Mouse (Mus musculus): Measurements from ENCODE around the gene Akap8l. TPM values are rescaled to one million over a fixed set of nuclear protein-coding genes. Genes with fewer than 3 reads are reported as not detected.
A peak's percentile ranks its signal among the peaks of the same experiment; 100 is the strongest.

Gene Akap8l
- total RNA-seq, 4 experiments from 2014 or later: 29.4 to 41.8 (median 37.5) TPM

- DNase-seq (ENCODE audit: low spot score in 2 of 2): no peak
These were observed 8.0 kb upstream of the Akap8l start for GRCm38 (mm10) chr17:32358192-32358942.

- no peak for DNase-seq (ENCODE audit: low spot score in 2 of 2)
These were observed 6.7 kb upstream of the Akap8l start for GRCm38 (mm10) chr17:32356766-32357760.

- no peak for DNase-seq (ENCODE audit: low spot score in 2 of 2)
These were observed 5.9 kb upstream of the Akap8l start for GRCm38 (mm10) chr17:32356281-32356680.

GRCm38 (mm10) chr17:32355031-32355430 is 4.6 kb upstream of the Akap8l start:
- no peak for DNase-seq (ENCODE audit: low spot score in 2 of 2)

- no peak for DNase-seq (ENCODE audit: low spot score in 2 of 2)
These were observed 3.8 kb upstream of the Akap8l start for GRCm38 (mm10) chr17:32354211-32354610.

- DNase-seq (ENCODE audit: low spot score in 2 of 2): peak; percentile 65 to 81
These were observed 3.3 kb upstream of the Akap8l start for GRCm38 (mm10) chr17:32353696-32354095.

GRCm38 (mm10) chr17:32351726-32352125 is 1.3 kb upstream of the Akap8l start:
- DNase-seq (ENCODE audit: low spot score in 2 of 2): no peak

GRCm38 (mm10) chr17:32351269-32351668 is 862 bp upstream of the Akap8l start:
- DNase-seq (ENCODE audit: low spot score in 2 of 2): no peak

- no peak for DNase-seq (ENCODE audit: low spot score in 2 of 2)
These were observed 491 bp downstream of the Akap8l start for GRCm38 (mm10) chr17:32349851-32350381.

GRCm38 (mm10) chr17:32349037-32349732 is 1.2 kb downstream of the Akap8l start:
- DNase-seq (ENCODE audit: low spot score in 2 of 2): no peak

- DNase-seq (ENCODE audit: low spot score in 2 of 2): no peak
These were observed 2.0 kb downstream of the Akap8l start for GRCm38 (mm10) chr17:32348406-32348805.

- DNase-seq (ENCODE audit: low spot score in 2 of 2): no peak
These were observed 9.3 kb downstream of the Akap8l start for GRCm38 (mm10) chr17:32341102-32341501.

GRCm38 (mm10) chr17:32340110-32340509 is 10.3 kb downstream of the Akap8l start:
- no peak for DNase-seq (ENCODE audit: low spot score in 2 of 2)

- no peak for DNase-seq (ENCODE audit: low spot score in 2 of 2)
These were observed 14.5 kb downstream of the Akap8l start for GRCm38 (mm10) chr17:32335869-32336268.

GRCm38 (mm10) chr17:32334921-32335320 is 15.5 kb downstream of the Akap8l start:
- DNase-seq (ENCODE audit: low spot score in 2 of 2): no peak

GRCm38 (mm10) chr17:32333675-32334303 is 16.6 kb downstream of the Akap8l start:
- no peak for DNase-seq (ENCODE audit: low spot score in 2 of 2)

- DNase-seq (ENCODE audit: low spot score in 2 of 2): no peak
These were observed 22.9 kb downstream of the Akap8l start for GRCm38 (mm10) chr17:32327501-32327900.

- DNase-seq (ENCODE audit: low spot score in 2 of 2): no peak
These were observed 27.6 kb downstream of the Akap8l start for GRCm38 (mm10) chr17:32322809-32323208.

- DNase-seq (ENCODE audit: low spot score in 2 of 2): no peak
These were observed 28.6 kb downstream of the Akap8l start for GRCm38 (mm10) chr17:32321836-32322235.

- DNase-seq (ENCODE audit: low spot score in 2 of 2): no peak
These were observed 29.0 kb downstream of the Akap8l start for GRCm38 (mm10) chr17:32321390-32321734.

All from gastrocnemius, adult 8-10 months (tissue).